Mouse (Mus musculus): ENCODE results near the gene Gm20696.

Gm20696 gene

GRCm38 (mm10) chr6:99328146-99328545, 338.5 kb downstream of the Gm20696 start:
- no peak for DNase-seq (ENCODE audit: low spot score)

- no peak for DNase-seq (ENCODE audit: low spot score)
These were observed 338.9 kb downstream of the Gm20696 start for GRCm38 (mm10) chr6:99327721-99328120.

- no peak for DNase-seq (ENCODE audit: low spot score)
These were observed 340.7 kb downstream of the Gm20696 start for GRCm38 (mm10) chr6:99325881-99326280.

GRCm38 (mm10) chr6:99325461-99325860, 341.1 kb downstream of the Gm20696 start:
- DNase-seq (ENCODE audit: low spot score), result no peak

GRCm38 (mm10) chr6:99322132-99322904, 344.3 kb downstream of the Gm20696 start:
- DNase-seq (ENCODE audit: low spot score), result no peak

- DNase-seq (ENCODE audit: low spot score), result no peak
These were observed 346.2 kb downstream of the Gm20696 start for GRCm38 (mm10) chr6:99320444-99320843.

- no peak for DNase-seq (ENCODE audit: low spot score)
These were observed 346.9 kb downstream of the Gm20696 start for GRCm38 (mm10) chr6:99319415-99320405.

- no peak for DNase-seq (ENCODE audit: low spot score)
These were observed 351.9 kb downstream of the Gm20696 start for GRCm38 (mm10) chr6:99314746-99315145.

GRCm38 (mm10) chr6:99310529-99310928, 356.1 kb downstream of the Gm20696 start:
- no peak for DNase-seq (ENCODE audit: low spot score)

GRCm38 (mm10) chr6:99310171-99310500, 356.5 kb downstream of the Gm20696 start:
- no peak for DNase-seq (ENCODE audit: low spot score)

GRCm38 (mm10) chr6:99309466-99310170, 357.0 kb downstream of the Gm20696 start:
- DNase-seq (ENCODE audit: low spot score), result no peak

- DNase-seq (ENCODE audit: low spot score), result no peak
These were observed 360.8 kb downstream of the Gm20696 start for GRCm38 (mm10) chr6:99305751-99306150.

GRCm38 (mm10) chr6:99305236-99305635, 361.4 kb downstream of the Gm20696 start:
- DNase-seq (ENCODE audit: low spot score), result no peak

- DNase-seq (ENCODE audit: low spot score), result no peak
These were observed 363.7 kb downstream of the Gm20696 start for GRCm38 (mm10) chr6:99302662-99303435.

GRCm38 (mm10) chr6:99301923-99302322, 364.7 kb downstream of the Gm20696 start:
- DNase-seq (ENCODE audit: low spot score), result no peak

GRCm38 (mm10) chr6:99300235-99300634, 366.4 kb downstream of the Gm20696 start:
- no peak for DNase-seq (ENCODE audit: low spot score)

- no peak for DNase-seq (ENCODE audit: low spot score)
These were observed 367.4 kb downstream of the Gm20696 start for GRCm38 (mm10) chr6:99299196-99299595.

- no peak for DNase-seq (ENCODE audit: low spot score)
These were observed 369.1 kb downstream of the Gm20696 start for GRCm38 (mm10) chr6:99297535-99297934.

- no peak for DNase-seq (ENCODE audit: low spot score)
These were observed 371.1 kb downstream of the Gm20696 start for GRCm38 (mm10) chr6:99295495-99295894.

- DNase-seq (ENCODE audit: low spot score), result no peak
These were observed 377.4 kb downstream of the Gm20696 start for GRCm38 (mm10) chr6:99289220-99289619.

GRCm38 (mm10) chr6:99285026-99285425, 381.6 kb downstream of the Gm20696 start:
- DNase-seq (ENCODE audit: low spot score), result no peak

GRCm38 (mm10) chr6:99284019-99284418, 382.6 kb downstream of the Gm20696 start:
- DNase-seq (ENCODE audit: low spot score), result no peak

All from MN1 (cell line).